ENCODE assay signal across 9 mouse cellular contexts in the genomic region with DNA sequence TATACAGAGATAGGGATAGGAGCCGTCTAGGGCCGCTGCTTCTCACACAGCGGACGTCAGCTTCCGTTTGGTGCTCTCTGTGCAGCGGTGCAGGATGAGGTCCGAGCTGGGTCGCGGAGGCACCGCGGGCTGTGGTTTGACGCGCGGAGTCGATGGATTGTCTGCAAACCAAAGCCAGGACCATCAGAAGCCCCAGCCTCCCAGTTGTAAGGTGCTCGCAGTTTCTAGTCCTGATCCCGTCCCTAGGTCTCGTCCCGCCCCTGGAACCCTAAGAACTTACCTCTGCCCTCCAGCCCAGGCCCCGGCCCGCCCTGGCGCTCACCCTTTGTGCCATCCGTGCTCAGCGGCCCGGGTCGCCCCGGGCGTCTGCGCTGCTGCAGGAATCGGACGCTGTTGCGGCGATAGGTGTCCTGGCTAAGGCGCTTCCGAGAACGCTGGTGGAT. TPM values are rescaled to one million over a fixed set of nuclear protein-coding genes. Genes with fewer than 3 reads are reported as not detected.
DNase-seq lines count a peak whose midpoint lies in the region; ATAC-seq and TF ChIP-seq lines count a peak whose summit lies in the region.
"Had no signal": no experiment of that assay in that cellular context is flagged by ENCODE, and none has a peak within 500 bp of the region (broad histone marks: within the 10 kb centered on the region; RNA-seq: fewer than 3 reads in every experiment).

No protein-coding gene starts in this region.

- DNase-seq in heart, adult 2 months: no peak
- no peak for DNase-seq in right cerebral cortex, postnatal 10 days (ENCODE audit: low spot score in 2 of 2)
- no peak for DNase-seq in urinary bladder, postnatal 36 days (ENCODE audit: low spot score in 2 of 2)
- DNase-seq in left cerebral cortex, adult 11 months (ENCODE audit: low spot score): no peak

- TF ChIP-seq EP300 in heart, adult 2 months (IDR thresholded peaks at IDR 0.05; ENCODE audit: insufficient read depth, low read depth, low read length): no peak

- H3K36me3 ChIP-seq in heart, embryonic 14.5 days (ENCODE audit: control insufficient read depth, insufficient read depth, low read length): peaks cover 4% of the 10 kb centered on the region; the same call in 1 of the 2 replicates
- no peaks in the 10 kb centered on the region for H3K36me3 ChIP-seq in heart, adult 2 months (ENCODE audit: control insufficient read depth, insufficient read depth, low read length)
- H3K36me3 ChIP-seq in hindbrain, embryonic 15.5 days: peaks cover 12% of the 10 kb centered on the region
- H3K36me3 ChIP-seq in midbrain, embryonic 15.5 days (replicated peaks): peaks cover 2% of the 10 kb centered on the region; the same call in 1 of the 2 replicates

- H3K9me3 ChIP-seq in heart, embryonic 14.5 days (ENCODE audit: control insufficient read depth, low read length): no peaks in the 10 kb centered on the region
- H3K9me3 ChIP-seq in hindbrain, embryonic 15.5 days: no peaks in the 10 kb centered on the region
- no peaks in the 10 kb centered on the region for H3K9me3 ChIP-seq in midbrain, embryonic 15.5 days

- H3K27ac ChIP-seq in heart, embryonic 14.5 days (replicated peaks in 1 of 2; ENCODE audit: control insufficient read depth in 1 of 2, insufficient read depth in 1 of 2, low read depth in 2 of 2, low read length in 2 of 2): no peak overlapping the region
- H3K27ac ChIP-seq in heart, adult 2 months: no peak overlapping the region
- no peak overlapping the region for H3K27ac ChIP-seq in hindbrain, embryonic 15.5 days (replicated peaks)
- H3K27ac ChIP-seq in midbrain, embryonic 15.5 days: no peak overlapping the region

- H3K4me1 ChIP-seq in heart, embryonic 14.5 days (ENCODE audit: control insufficient read depth in 2 of 2, insufficient read depth in 2 of 2, low read length in 2 of 2): peaks cover 3 to 10% of the 10 kb centered on the region in 2 experiments; a peak in 3 of 4 replicates
- H3K4me1 ChIP-seq in heart, adult 2 months (ENCODE audit: control insufficient read depth, insufficient read depth, low read length): no peaks in the 10 kb centered on the region
- peaks cover 9% of the 10 kb centered on the region for H3K4me1 ChIP-seq in hindbrain, embryonic 15.5 days (replicated peaks)
- H3K4me1 ChIP-seq in midbrain, embryonic 15.5 days: peaks cover 7% of the 10 kb centered on the region

- WGBS in heart, embryonic 14.5 days: 2% methylated on average over 36 of the region's 36 CpGs
- WGBS in heart, adult 2 months: 6% methylated on average over 36 of the region's 36 CpGs
- 2% methylated on average over 36 of the region's 36 CpGs for WGBS in hindbrain, embryonic 15.5 days
- WGBS in midbrain, embryonic 15.5 days: under 1% methylated on average over 36 of the region's 36 CpGs

- H3K27me3 ChIP-seq in heart, embryonic 14.5 days (ENCODE audit: control insufficient read depth, insufficient read depth, low read length): peaks cover 19% of the 10 kb centered on the region
- H3K27me3 ChIP-seq in heart, adult 2 months (ENCODE audit: control insufficient read depth, insufficient read depth, low read length): no peaks in the 10 kb centered on the region; the same call in 1 of the 2 replicates
- H3K27me3 ChIP-seq in hindbrain, embryonic 15.5 days: 0 out of 2 replicates have a peak, but pooled peaks cover 10% of the 10 kb centered on the region
- peaks cover 9% of the 10 kb centered on the region for H3K27me3 ChIP-seq in midbrain, embryonic 15.5 days (replicated peaks)
- H3K27me3 ChIP-seq: CH12.LX had no signal

- peak overlapping the region; percentile 76 for H3K4me2 ChIP-seq in heart, embryonic 14.5 days (ENCODE audit: low read length)
- peak overlapping the region; percentile 59 for H3K4me2 ChIP-seq in hindbrain, embryonic 15.5 days
- H3K4me2 ChIP-seq in midbrain, embryonic 15.5 days: peak overlapping the region; percentile 60

- no peak for TF ChIP-seq CTCF in heart, adult 2 months (IDR thresholded peaks at IDR 0.05)

- TF ChIP-seq POLR2A in heart, adult 2 months (IDR thresholded peaks at IDR 0.05; ENCODE audit: insufficient read depth, low read depth, low read length): no peak

- peak overlapping the region; percentile 21 to 31 for H3K4me3 ChIP-seq in heart, embryonic 14.5 days (ENCODE audit: control insufficient read depth in 1 of 2, insufficient read depth in 1 of 2, low read depth in 1 of 2, low read length in 2 of 2)
- H3K4me3 ChIP-seq in heart, adult 2 months: no peak overlapping the region
- peak overlapping the region; percentile 29 for H3K4me3 ChIP-seq in hindbrain, embryonic 15.5 days
- peak overlapping the region; percentile 31 for H3K4me3 ChIP-seq in midbrain, embryonic 15.5 days

- intact Hi-C loops in heart, adult 2 months (cut with DNase I): no loop called here

- H3K9ac ChIP-seq in heart, embryonic 14.5 days (ENCODE audit: low read length): peak overlapping the region; percentile 73
- H3K9ac ChIP-seq in heart, adult 2 months (ENCODE audit: low read depth, low read length): no peak overlapping the region
- H3K9ac ChIP-seq in hindbrain, embryonic 15.5 days: peak overlapping the region; percentile 34
- H3K9ac ChIP-seq in midbrain, embryonic 15.5 days: peak overlapping the region; percentile 40

- no peaks in the 10 kb centered on the region for H3K79me2 ChIP-seq in heart, adult 2 months (replicated peaks; ENCODE audit: control insufficient read depth, insufficient read depth, low read length)

- no peak for ATAC-seq in heart, embryonic 14.5 days (ENCODE audit: insufficient number of reproducible peaks, insufficient read depth, low FRiP score, low read depth)
- ATAC-seq in common myeloid progenitor, adult 5-6 weeks (replicated peaks; ENCODE audit: low read depth, poor library complexity, severe bottlenecking): peak; percentile 48
- 0 out of 2 replicates have a peak, but pooled peaks have one; percentile 17 for ATAC-seq in hindbrain, embryonic 15.5 days (ENCODE audit: low FRiP score, low read depth)
- no peak for ATAC-seq in midbrain, embryonic 15.5 days (replicated peaks)

RNA-seq across cellular contexts. Expression of gene Ncf1, which starts 7.7 kb away (rescaled TPM):
- polyA plus RNA-seq in heart, embryonic 14.5 days (2014; fragmentation: Nextera tagmentation; extraction: Ambion mirVana): 3.0 and 3.4 TPM in 2 replicates
- total RNA-seq in heart, adult 2 months (2021): 1 to 10 TPM; 6.7 to 8.2 TPM
- 3.4 and 5.7 TPM in 2 replicates for polyA plus RNA-seq in heart, adult 2 months (2012; rRNA removed)
- 52.0 and 54.0 TPM in 2 replicates for total RNA-seq in common myeloid progenitor, adult 5-6 weeks (2017)
- 2.8 and 3.0 TPM in 2 replicates for polyA plus RNA-seq in hindbrain, embryonic 15.5 days (2015; fragmentation: Nextera tagmentation; extraction: Ambion mirVana)
- polyA plus RNA-seq in midbrain, embryonic 15.5 days (2015; fragmentation: Nextera tagmentation; extraction: Ambion mirVana): 3.3 and 3.4 TPM in 2 replicates

RNA-seq across cellular contexts. Expression of gene Gtf2ird2, which starts 37.9 kb away (rescaled TPM):
- polyA plus RNA-seq in heart, embryonic 14.5 days (2014; fragmentation: Nextera tagmentation; extraction: Ambion mirVana): 6.2 and 6.5 TPM in 2 replicates
- total RNA-seq in heart, adult 2 months (2021): 1 to 10 TPM; 5.3 to 5.7 TPM
- polyA plus RNA-seq in heart, adult 2 months (2012; rRNA removed): 3.7 and 5.4 TPM in 2 replicates
- total RNA-seq in common myeloid progenitor, adult 5-6 weeks (2017): 5.4 and 7.4 TPM in 2 replicates
- polyA plus RNA-seq in hindbrain, embryonic 15.5 days (2015; fragmentation: Nextera tagmentation; extraction: Ambion mirVana): 15.4 and 15.8 TPM in 2 replicates
- 16.3 and 17.9 TPM in 2 replicates for polyA plus RNA-seq in midbrain, embryonic 15.5 days (2015; fragmentation: Nextera tagmentation; extraction: Ambion mirVana)

RNA-seq across cellular contexts. Expression of gene Rcc1l, which starts 45.2 kb away (rescaled TPM):
- polyA plus RNA-seq in heart, embryonic 14.5 days (2014; fragmentation: Nextera tagmentation; extraction: Ambion mirVana): 18.8 and 21.5 TPM in 2 replicates
- total RNA-seq in heart, adult 2 months (2021): 10 to 100 TPM; 30.2 to 33.7 TPM
- polyA plus RNA-seq in heart, adult 2 months (2012; rRNA removed): 19.8 and 23.5 TPM in 2 replicates
- total RNA-seq in common myeloid progenitor, adult 5-6 weeks (2017): 10.0 and 14.2 TPM in 2 replicates
- 21.1 and 22.1 TPM in 2 replicates for polyA plus RNA-seq in hindbrain, embryonic 15.5 days (2015; fragmentation: Nextera tagmentation; extraction: Ambion mirVana)
- 19.8 and 24.0 TPM in 2 replicates for polyA plus RNA-seq in midbrain, embryonic 15.5 days (2015; fragmentation: Nextera tagmentation; extraction: Ambion mirVana)

Comparison
In these comparisons a context has a peak if more than half of its experiments do, and no peak if none do; other contexts are left out.
1. ATAC-seq: peak in common myeloid progenitor, adult 5-6 weeks (single experiment) and hindbrain, embryonic 15.5 days (single experiment); none in heart, embryonic 14.5 days (single experiment) and midbrain, embryonic 15.5 days (single experiment).
2. Peak in every context shown above with its lines, with median percentiles within 50 percentile points of each other: H3K4me2 ChIP-seq.